Mouse (Mus musculus) CH12.LX (cell line): ENCODE measurements around the gene Znrf3. TPM values are rescaled to one million over a fixed set of nuclear protein-coding genes. Genes with fewer than 3 reads are reported as not detected.

Source experiments
- DNase-seq: peaks from one replicate; pipeline ENCODE4 v3.0.0-alpha.2; 2013; ENCODE audit errors: extremely low read depth
- H3K27ac ChIP-seq: 2 replicates; pipeline ENCODE4 v1.5.1; 2012; ENCODE audit warnings: low read depth, mild to moderate bottlenecking, control low read depth, moderate library complexity; ENCODE audit not compliant: insufficient read depth
- H3K27me3 ChIP-seq: replicated peaks from 2 replicates; pipeline ENCODE3; 2012; ENCODE audit warnings: inconsistent platforms
- H3K36me3 ChIP-seq, 2 experiments: replicated peaks in 1 of 2; 2 replicates each; pipeline versions ENCODE3 to v1.6.1; 2012; ENCODE audit warnings: inconsistent platforms in 1 of 2, low read length in 1 of 2, mild to moderate bottlenecking in 1 of 2, mixed read lengths in 1 of 2, moderate library complexity in 1 of 2; ENCODE audit not compliant: control insufficient read depth in 1 of 2, insufficient read depth in 1 of 2
- H3K4me1 ChIP-seq, 2 experiments: 2 replicates each; pipeline ENCODE4 v1.6.1; 2012; ENCODE audit warnings: inconsistent platforms in 1 of 2, moderate library complexity in 1 of 2; ENCODE audit not compliant: insufficient read depth in 2 of 2, control insufficient read depth in 1 of 2
- H3K4me2 ChIP-seq: 2 replicates; pipeline ENCODE4 v1.6.1; 2012; ENCODE audit warnings: low read depth, mild to moderate bottlenecking, control low read depth; ENCODE audit not compliant: poor library complexity, insufficient read depth, severe bottlenecking
- H3K4me3 ChIP-seq, 3 experiments: fragments of 150-350 bp in 1 of 3; sonication (generic) in 1 of 3; replicated peaks in 1 of 3; 2 replicates each; pipeline versions ENCODE3 to v1.5.1; 2011 to 2012; ENCODE audit warnings: low read depth in 2 of 3, low read length in 2 of 3, mild to moderate bottlenecking in 2 of 3, moderate library complexity in 2 of 3, control low read depth in 1 of 3, improper control_type of control experiment in 1 of 3, inconsistent platforms in 1 of 3, mixed read lengths in 1 of 3; ENCODE audit not compliant: poor library complexity in 1 of 3
- H3K79me2 ChIP-seq: replicated peaks from 2 replicates; pipeline ENCODE4 v1.6.1; 2012; ENCODE audit warnings: mild to moderate bottlenecking, moderate library complexity; ENCODE audit not compliant: control insufficient read depth, poor library complexity, insufficient read depth, severe bottlenecking; ENCODE audit errors: extremely low read depth
- H3K9ac ChIP-seq: 2 replicates; pipeline ENCODE4 v1.6.1; 2012; ENCODE audit warnings: low read depth, mild to moderate bottlenecking, control low read depth, moderate library complexity; ENCODE audit not compliant: insufficient read depth
- H3K9me3 ChIP-seq: replicated peaks from 2 replicates; pipeline ENCODE3; 2012; ENCODE audit warnings: low read length, inconsistent platforms, mixed read lengths
- CHD1 ChIP-seq: IDR thresholded peaks from 2 replicates; pipeline ENCODE4 v1.6.1; 2012; ENCODE audit warnings: low read depth, low read length, improper control_type of control experiment, inconsistent platforms
- CHD2 ChIP-seq: IDR thresholded peaks from 2 replicates; pipeline ENCODE4 v1.6.1; 2011; ENCODE audit warnings: low read length, improper control_type of control experiment
- ETS1 ChIP-seq: conservative IDR thresholded peaks from 2 replicates; pipeline ENCODE4 v1.6.1; 2012; ENCODE audit warnings: low read depth, mild to moderate bottlenecking, inconsistent platforms, low read length, improper control_type of control experiment, moderate library complexity
- GABPA ChIP-seq: IDR thresholded peaks from 2 replicates; pipeline ENCODE4 v1.6.1; 2012; ENCODE audit warnings: low read depth, low read length, improper control_type of control experiment, inconsistent platforms; ENCODE audit not compliant: insufficient replicate concordance
- JUN ChIP-seq: IDR thresholded peaks from 2 replicates; pipeline ENCODE4 v1.6.1; 2011; ENCODE audit warnings: low read depth, mild to moderate bottlenecking, low read length, improper control_type of control experiment, moderate library complexity; ENCODE audit not compliant: insufficient read depth
- MAFK ChIP-seq: IDR thresholded peaks from 2 replicates; pipeline ENCODE4 v1.6.1; 2011; ENCODE audit warnings: low read length, improper control_type of control experiment; ENCODE audit not compliant: insufficient replicate concordance
- MAZ ChIP-seq: IDR thresholded peaks from 2 replicates; pipeline ENCODE4 v1.6.1; 2012; ENCODE audit warnings: low read depth, mild to moderate bottlenecking, inconsistent platforms, low read length, improper control_type of control experiment, moderate library complexity
- MYC ChIP-seq: IDR thresholded peaks from 2 replicates; pipeline ENCODE4 v1.6.1; 2011; ENCODE audit warnings: low read depth, mild to moderate bottlenecking, improper control_type of control experiment, low read length
- NELFE ChIP-seq: IDR thresholded peaks from 2 replicates; pipeline ENCODE4 v1.6.1; 2011; ENCODE audit warnings: low read depth, low read length, improper control_type of control experiment
- POLR2A ChIP-seq: IDR thresholded peaks from 2 replicates; pipeline ENCODE4 v1.6.1; 2011; ENCODE audit warnings: low read depth, mild to moderate bottlenecking, improper control_type of control experiment, low read length
- POLR2AphosphoS2 ChIP-seq: IDR thresholded peaks from 2 replicates; pipeline ENCODE4 v1.6.1; 2011; ENCODE audit warnings: low read depth, low read length, improper control_type of control experiment
- SIN3A ChIP-seq: IDR thresholded peaks from 2 replicates; pipeline ENCODE4 v1.6.1; 2012; ENCODE audit warnings: low read length, improper control_type of control experiment, inconsistent platforms
- SMC3 ChIP-seq: IDR thresholded peaks from 2 replicates; pipeline ENCODE4 v1.6.1; 2011; ENCODE audit warnings: low read depth, low read length, improper control_type of control experiment
- TCF12 ChIP-seq: IDR thresholded peaks from 2 replicates; pipeline ENCODE4 v1.6.1; 2014; ENCODE audit warnings: low read depth, mild to moderate bottlenecking, inconsistent platforms, low read length, improper control_type of control experiment
- USF1 ChIP-seq: IDR thresholded peaks from 2 replicates; pipeline ENCODE4 v1.6.1; 2014; ENCODE audit warnings: low read depth, mild to moderate bottlenecking, inconsistent platforms, low read length, improper control_type of control experiment
- ZC3H11A ChIP-seq: IDR thresholded peaks from 2 replicates; pipeline ENCODE4 v1.6.1; 2012; ENCODE audit warnings: low read depth, mild to moderate bottlenecking, inconsistent platforms, low read length, improper control_type of control experiment
- ZKSCAN1 ChIP-seq: IDR thresholded peaks from 2 replicates; pipeline ENCODE4 v1.6.1; 2012; ENCODE audit warnings: low read depth, inconsistent platforms, low read length, improper control_type of control experiment, borderline replicate concordance
- ZNF384 ChIP-seq: IDR thresholded peaks from 2 replicates; pipeline ENCODE4 v1.6.1; 2012; ENCODE audit warnings: low read depth, low read length, improper control_type of control experiment, inconsistent platforms
- dilution Hi-C: fragments of 300-500 bp; cut with MboI; formaldehyde crosslinking; loops from 2 replicates; pipeline ENCODE4 v1.14.3; 2020; ENCODE audit warnings: low sequenced_read_pairs; ENCODE audit not compliant: extremely low pct_unique_long_range_greater_than_20kb, extremely low pct_ligation_motif_present
- in situ Hi-C: fragments of 300-500 bp; cut with MboI; formaldehyde crosslinking; loops from 3 replicates; pipeline ENCODE4 v1.14.3; 2019; ENCODE audit warnings: low sequenced_read_pairs, low pct_ligation_motif_present, low pct_unique_long_range_greater_than_20kb, mixed read lengths
- polyA plus RNA-seq: library from polyadenylated mRNA; unstranded; fragments of >175 nt; gene quantifications from 2 replicates; pipeline ENCODE4 v1.2.1, GENCODE M21; 2012; ENCODE audit warnings: low read depth; ENCODE audit not compliant: insufficient read length
- total RNA-seq, 2 experiments: library from RNA; depleted of rRNA; stranded (reverse); fragments of 300-350 nt in 1 of 2; fragments of >200 nt in 1 of 2; gene quantifications; 2 replicates each; pipeline ENCODE4 v1.2.3; 2012 to 2014

Gene Znrf3
- total and polyA plus RNA-seq, 3 experiments = 1.1 to 2.7 (median 1.3) TPM

- no peak for DNase-seq
- in situ Hi-C loops = no loop called here
- Histone ChIP-seq H3K27me3 (no peaks in the 10 kb centered on the region), H3K27ac (no peak overlapping the region), H3K4me2 (no peak overlapping the region), H3K9me3 (no peaks in the 10 kb centered on the region), H3K36me3 (peaks cover 0 to 3% of the 10 kb centered on the region in 2 experiments), H3K4me3 (no peak overlapping the region), H3K9ac (no peak overlapping the region), H3K4me1 (peaks cover 0 to 13% of the 10 kb centered on the region in 2 experiments; a peak in 2 of 4 replicates), H3K79me2 (no peaks in the 10 kb centered on the region)
- TF ChIP-seq ZNF384 (no peak), JUN (no peak), USF1 (no peak), ETS1 (no peak), GABPA (no peak)
- dilution Hi-C loops = no loop called here
These were observed 125.7 kb downstream of the Znrf3 start for GRCm38 (mm10) chr11:5318976-5319375.

GRCm38 (mm10) chr11:5318035-5318775 is 126.4 kb downstream of the Znrf3 start:
- H3K9ac ChIP-seq = no peak overlapping the region
- H3K4me1 ChIP-seq = peaks cover 0 to 13% of the 10 kb centered on the region in 2 experiments; a peak in 2 of 4 replicates
- no peak overlapping the region for H3K4me2 ChIP-seq
- no peaks in the 10 kb centered on the region for H3K9me3 ChIP-seq
- H3K36me3 ChIP-seq = peaks cover 0 to 5% of the 10 kb centered on the region in 2 experiments
- DNase-seq = no peak
- H3K79me2 ChIP-seq = no peaks in the 10 kb centered on the region
- H3K4me3 ChIP-seq = no peak overlapping the region
- TF ChIP-seq JUN = no peak
- no peak for TF ChIP-seq POLR2A
- no peak for TF ChIP-seq CHD1
- no peak for TF ChIP-seq SMC3
- TF ChIP-seq NELFE = no peak
- TF ChIP-seq SIN3A = no peak
- no peak for TF ChIP-seq CHD2
- no peak for TF ChIP-seq TCF12
- no peak for TF ChIP-seq MYC
- no peaks in the 10 kb centered on the region for H3K27me3 ChIP-seq
- H3K27ac ChIP-seq = no peak overlapping the region
- dilution Hi-C loops = no loop called here
- in situ Hi-C loops = no loop called here

GRCm38 (mm10) chr11:5314796-5315195 is 129.9 kb downstream of the Znrf3 start:
- no peak overlapping the region for H3K4me3 ChIP-seq
- no peak overlapping the region for H3K27ac ChIP-seq
- H3K4me1 ChIP-seq = peaks cover 0 to 13% of the 10 kb centered on the region in 2 experiments; a peak in 2 of 4 replicates
- no peak for DNase-seq
- dilution Hi-C loops (no loop called here), in situ Hi-C loops (no loop called here)
- H3K27me3 ChIP-seq = no peaks in the 10 kb centered on the region
- no peak for TF ChIP-seq MAZ
- no peak for TF ChIP-seq POLR2AphosphoS2
- TF ChIP-seq CHD2 = no peak
- no peak for TF ChIP-seq ZKSCAN1
- no peak for TF ChIP-seq ZC3H11A
- no peak for TF ChIP-seq ZNF384
- no peak for TF ChIP-seq MAFK
- H3K79me2 ChIP-seq = no peaks in the 10 kb centered on the region
- no peak overlapping the region for H3K4me2 ChIP-seq
- no peak overlapping the region for H3K9ac ChIP-seq
- H3K9me3 ChIP-seq = no peaks in the 10 kb centered on the region
- H3K36me3 ChIP-seq = peaks cover 0 to 5% of the 10 kb centered on the region in 2 experiments
